Mouse (Mus musculus) naive thymus-derived CD4-positive, alpha-beta T cell, adult 2 months (primary cell): Measurements from ENCODE around the gene Aspdh.

Experiments
- DNase-seq: peaks from one replicate; pipeline ENCODE4 v3.0.0-alpha.2; 2011; ENCODE audit warnings: low read depth

The Aspdh gene

GRCm38 (mm10) chr7:44465111-44465510 is at the start of gene Aspdh:
Gene Aspdh, plus strand, starts transcription at chr7:44465391.
- no peak for DNase-seq

- no peak for DNase-seq
Measured at GRCm38 (mm10) chr7:44427666-44428065, 37.5 kb upstream of the Aspdh start.

- DNase-seq = no peak
Measured at GRCm38 (mm10) chr7:44428171-44428950, 36.8 kb upstream of the Aspdh start.

- no peak for DNase-seq
Measured at GRCm38 (mm10) chr7:44428968-44429521, 36.1 kb upstream of the Aspdh start, which contains the start of gene Lrrc4b. Gene Lrrc4b, plus strand, starts transcription at chr7:44429018.

- DNase-seq = no peak
Measured at GRCm38 (mm10) chr7:44429534-44430488, 35.4 kb upstream of the Aspdh start.

- DNase-seq = no peak
Measured at GRCm38 (mm10) chr7:44432550-44432949, 32.6 kb upstream of the Aspdh start.

- DNase-seq = no peak
Measured at GRCm38 (mm10) chr7:44433371-44433770, 31.8 kb upstream of the Aspdh start.

GRCm38 (mm10) chr7:44434089-44434488 is 31.1 kb upstream of the Aspdh start:
- DNase-seq = no peak

- DNase-seq = no peak
Measured at GRCm38 (mm10) chr7:44435796-44436195, 29.4 kb upstream of the Aspdh start.

GRCm38 (mm10) chr7:44436267-44436666 is 28.9 kb upstream of the Aspdh start:
- no peak for DNase-seq

GRCm38 (mm10) chr7:44437188-44437587 is 28.0 kb upstream of the Aspdh start:
- DNase-seq = no peak

GRCm38 (mm10) chr7:44437933-44438332 is 27.3 kb upstream of the Aspdh start:
- DNase-seq = no peak

GRCm38 (mm10) chr7:44439696-44440095 is 25.5 kb upstream of the Aspdh start:
- no peak for DNase-seq

GRCm38 (mm10) chr7:44440479-44440878 is 24.7 kb upstream of the Aspdh start:
- DNase-seq = no peak

- DNase-seq = no peak
Measured at GRCm38 (mm10) chr7:44441180-44441579, 24.0 kb upstream of the Aspdh start.

GRCm38 (mm10) chr7:44441648-44442109 is 23.5 kb upstream of the Aspdh start:
- DNase-seq = no peak

- no peak for DNase-seq
Measured at GRCm38 (mm10) chr7:44442407-44442821, 22.8 kb upstream of the Aspdh start.

- DNase-seq = no peak
Measured at GRCm38 (mm10) chr7:44443268-44444173, 21.7 kb upstream of the Aspdh start.

- no peak for DNase-seq
Measured at GRCm38 (mm10) chr7:44444886-44445527, 20.2 kb upstream of the Aspdh start.

GRCm38 (mm10) chr7:44445528-44445923 is 19.7 kb upstream of the Aspdh start:
- no peak for DNase-seq
